Mouse (Mus musculus) liver, embryonic 11.5 days (tissue): ENCODE measurements around the gene Osbp. TPM values are rescaled to one million over a fixed set of nuclear protein-coding genes. Genes with fewer than 3 reads are reported as not detected.
"Not testable (repeated sequence)": the region's sequence is repeated elsewhere in the genome, so short reads cannot be mapped to it uniquely, and the experiment has no call there.

ENCODE experiments used
- ATAC-seq: fragments of 200-750 bp; cut with Nextera tagmentation; replicated peaks from 2 replicates; pipeline ENCODE4 v1.8.0; 2017; ENCODE audit warnings: moderate number of reproducible peaks, mild to moderate bottlenecking, moderate TSS enrichment, moderate library complexity; ENCODE audit not compliant: low FRiP score
- DNase-seq: peaks from one replicate; pipeline ENCODE4 v3.0.0-alpha.2; 2017; ENCODE audit warnings: low spot score
- H3K27ac ChIP-seq: fragments of 300-500 bp; sonication (generic); 2 replicates; pipeline ENCODE4 v1.5.1; 2014; ENCODE audit warnings: mild to moderate bottlenecking, low read depth, low read length, control low read depth
- H3K27me3 ChIP-seq: fragments of 300-500 bp; sonication (generic); replicated peaks from 2 replicates; pipeline ENCODE4 v1.6.1; 2014; ENCODE audit warnings: low read length, mixed read lengths; ENCODE audit not compliant: control insufficient read depth, insufficient read depth
- H3K36me3 ChIP-seq: fragments of 300-500 bp; sonication (generic); 2 replicates; pipeline ENCODE4 v1.6.1; 2014; ENCODE audit warnings: mild to moderate bottlenecking, low read length, moderate library complexity, mixed read lengths; ENCODE audit not compliant: control insufficient read depth, insufficient read depth
- H3K4me1 ChIP-seq: fragments of 300-500 bp; sonication (generic); replicated peaks from 2 replicates; pipeline ENCODE4 v1.6.1; 2014; ENCODE audit warnings: low read length, mixed read lengths; ENCODE audit not compliant: control insufficient read depth, insufficient read depth
- H3K4me2 ChIP-seq: fragments of 300-500 bp; sonication (generic); 2 replicates; pipeline ENCODE4 v1.6.1; 2014; ENCODE audit warnings: mild to moderate bottlenecking, control low read depth, moderate library complexity
- H3K4me3 ChIP-seq: fragments of 300-500 bp; sonication (generic); 2 replicates; pipeline ENCODE4 v1.5.1; 2014; ENCODE audit warnings: low read depth, low read length, control low read depth
- H3K9ac ChIP-seq: fragments of 300-500 bp; sonication (generic); 2 replicates; pipeline ENCODE4 v1.6.1; 2014; ENCODE audit warnings: low read depth, low read length, control low read depth
- H3K9me3 ChIP-seq: fragments of 300-500 bp; sonication (generic); 2 replicates; pipeline ENCODE4 v1.6.1; 2016; ENCODE audit warnings: low read length, inconsistent platforms, mixed read lengths; ENCODE audit not compliant: control insufficient read depth
- WGBS: fragments of 180-500 bp; shearing (Covaris S2); extraction: QIAGEN DNeasy Blood & Tissue Kit; methylation state at CpG from one replicate; pipeline ENCODE4 v1.1.7; 2014; 5-methylcytosine and 5-hydroxymethylcytosine counted together
- polyA plus RNA-seq: library from polyadenylated mRNA; unstranded; fragments of >200 nt; fragmentation: Nextera tagmentation; extraction: Ambion mirVana; gene quantifications from 2 replicates; pipeline ENCODE4 v1.2.1, GENCODE M21; 2014

The Osbp gene
- 5.2 and 6.8 TPM in 2 replicates for polyA plus RNA-seq

DNA sequence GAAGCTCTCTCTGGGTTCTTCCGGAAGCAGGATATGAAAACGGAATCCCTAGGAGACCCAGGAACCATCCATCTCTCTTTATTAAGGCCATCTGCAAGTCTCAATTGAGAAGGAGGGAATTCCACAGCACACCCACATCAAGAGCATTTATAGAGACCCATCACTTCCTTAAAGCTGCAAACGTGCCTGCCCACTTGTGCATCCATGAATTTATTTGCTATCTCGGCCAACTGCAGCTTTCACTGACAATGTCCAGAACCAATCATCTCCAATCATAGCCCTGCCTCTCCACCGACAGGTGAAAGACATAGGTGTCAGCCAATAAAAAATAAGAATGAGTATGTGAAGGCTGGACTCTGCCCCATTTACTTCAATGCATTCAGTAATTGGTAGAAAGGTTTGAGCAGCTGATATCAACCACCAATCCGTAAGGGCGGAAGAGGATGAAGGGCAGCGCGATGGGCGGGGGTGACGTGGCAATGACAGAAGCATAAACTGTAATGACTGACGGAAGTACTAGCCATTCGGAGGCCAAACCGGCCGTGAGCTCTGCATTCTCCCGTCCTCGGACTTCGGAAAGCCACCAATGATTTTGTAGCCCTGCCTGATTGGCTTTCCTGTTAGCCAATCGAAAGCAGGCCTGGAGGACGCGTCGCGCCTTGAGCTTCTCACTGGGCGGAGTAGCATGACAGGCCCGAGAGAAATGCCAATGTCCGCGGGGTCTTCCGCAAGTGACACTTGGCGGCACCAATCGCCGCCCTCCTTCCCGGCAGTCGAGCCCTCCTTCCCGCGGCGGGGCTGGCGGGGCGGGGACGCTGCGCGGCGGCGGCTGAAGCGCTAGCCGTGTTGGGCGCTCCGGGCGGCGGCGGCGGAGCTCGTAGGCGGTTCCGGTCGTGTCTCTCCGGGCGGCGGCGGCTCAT lies at the start of gene Osbp:
Gene Osbp, plus strand, starts transcription at position 919 of the 920 bp plus-strand sequence.
- no peaks in the 10 kb centered on the region for H3K27me3 ChIP-seq
- H3K4me1 ChIP-seq, result peaks cover 10% of the 10 kb centered on the region; the same call in 1 of the 2 replicates
- under 1% methylated on average over 58 of the region's 59 CpGs for WGBS
- H3K9ac ChIP-seq, result peak within 1 kb of the TSS; percentile 89
- ATAC-seq (peak; percentile 96), DNase-seq (peak; percentile 93)
- peak within 1 kb of the TSS; percentile 75 for H3K4me2 ChIP-seq
- H3K27ac ChIP-seq, result peak within 1 kb of the TSS; percentile 80
- H3K36me3 ChIP-seq, result peaks cover 5% of the 10 kb centered on the region; the same call in 1 of the 2 replicates
- H3K4me3 ChIP-seq, result peak within 1 kb of the TSS; percentile 95
- peaks cover 2% of the 10 kb centered on the region; the same call in 1 of the 2 replicates for H3K9me3 ChIP-seq

DNA sequence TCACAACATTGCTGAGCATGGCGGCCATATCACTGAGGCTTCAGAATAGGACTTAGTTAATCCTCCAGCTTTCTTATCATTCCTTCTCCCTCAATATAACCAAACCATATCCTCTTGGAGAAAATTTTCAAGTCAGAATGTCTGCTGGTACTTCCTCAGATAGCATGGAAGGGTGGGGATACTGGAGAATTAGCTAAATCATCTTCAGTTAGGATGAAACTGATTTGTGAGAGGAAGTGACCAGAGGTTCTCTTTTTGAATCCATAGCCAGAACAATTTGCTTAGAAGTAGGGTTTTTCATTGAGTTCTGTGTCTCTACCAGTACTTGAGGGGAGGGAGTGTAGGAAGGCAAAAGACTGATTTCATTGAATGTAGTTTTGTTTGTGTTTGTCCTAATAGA lies 43.7 kb upstream of the Osbp start:
- H3K4me1 ChIP-seq, result no peaks in the 10 kb centered on the region
- DNase-seq, result no peak
- ATAC-seq, result no peak
- no peak overlapping the region for H3K27ac ChIP-seq
- 93% methylated on average over 1 of the region's 1 CpGs for WGBS
- no peak overlapping the region for H3K4me3 ChIP-seq
- no peaks in the 10 kb centered on the region for H3K9me3 ChIP-seq
- H3K9ac ChIP-seq, result no peak overlapping the region
- H3K36me3 ChIP-seq, result peaks cover 27% of the 10 kb centered on the region
- no peaks in the 10 kb centered on the region for H3K27me3 ChIP-seq
- no peak overlapping the region for H3K4me2 ChIP-seq

DNA sequence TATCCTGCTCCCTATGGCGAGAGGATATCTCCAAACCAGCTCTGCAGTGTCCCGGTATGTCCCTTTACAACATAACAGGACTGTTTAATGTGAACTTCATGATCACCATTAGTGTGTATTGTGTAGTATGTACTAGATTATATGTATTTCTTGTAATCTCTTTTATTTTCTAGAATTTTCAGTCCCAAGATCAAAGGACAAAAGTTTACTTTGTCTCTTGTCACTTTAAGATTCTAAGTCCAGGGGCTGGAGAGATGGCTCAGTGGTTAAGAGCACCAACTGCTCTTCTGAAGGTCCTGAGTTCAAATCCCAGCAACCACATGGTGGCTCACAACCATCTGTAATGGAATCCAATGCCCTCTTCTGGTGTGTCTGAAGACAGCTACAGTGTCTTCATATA lies 43.2 kb upstream of the Osbp start:
- WGBS, result 95% methylated on average over 2 of the region's 2 CpGs
- not testable (repeated sequence) for H3K9ac ChIP-seq, H3K27me3 ChIP-seq, DNase-seq, H3K9me3 ChIP-seq, H3K27ac ChIP-seq, H3K4me2 ChIP-seq, ATAC-seq, H3K4me3 ChIP-seq, H3K4me1 ChIP-seq
- peaks cover 27% of the 10 kb centered on the region for H3K36me3 ChIP-seq

DNA sequence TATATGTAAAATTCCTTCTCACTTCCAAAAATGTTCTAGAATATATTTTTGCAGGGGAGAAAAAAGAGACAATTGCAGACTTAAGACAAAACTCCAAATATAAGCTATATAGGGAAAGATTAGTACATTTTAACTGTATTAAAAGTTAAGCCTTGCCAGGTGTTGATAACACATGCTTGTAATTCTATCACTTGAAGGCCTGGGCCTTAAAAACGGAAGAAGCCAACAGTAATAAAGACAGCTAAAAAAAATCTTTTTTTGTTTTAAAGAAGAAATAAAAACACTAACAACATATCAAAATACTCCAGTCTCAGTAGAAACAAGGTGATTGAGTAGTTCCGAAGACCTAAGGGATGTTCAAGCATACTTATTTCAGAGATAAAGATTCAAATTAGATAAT lies 39.4 kb upstream of the Osbp start:
- Histone ChIP-seq H3K36me3 (peaks cover 40% of the 10 kb centered on the region), H3K4me1 (no peaks in the 10 kb centered on the region), H3K4me2 (no peak overlapping the region), H3K9ac (no peak overlapping the region), H3K27me3 (no peaks in the 10 kb centered on the region), H3K27ac (no peak overlapping the region), H3K9me3 (no peaks in the 10 kb centered on the region), H3K4me3 (no peak overlapping the region)
- 86% methylated on average over 2 of the region's 2 CpGs for WGBS
- ATAC-seq, result no peak
- no peak for DNase-seq

DNA sequence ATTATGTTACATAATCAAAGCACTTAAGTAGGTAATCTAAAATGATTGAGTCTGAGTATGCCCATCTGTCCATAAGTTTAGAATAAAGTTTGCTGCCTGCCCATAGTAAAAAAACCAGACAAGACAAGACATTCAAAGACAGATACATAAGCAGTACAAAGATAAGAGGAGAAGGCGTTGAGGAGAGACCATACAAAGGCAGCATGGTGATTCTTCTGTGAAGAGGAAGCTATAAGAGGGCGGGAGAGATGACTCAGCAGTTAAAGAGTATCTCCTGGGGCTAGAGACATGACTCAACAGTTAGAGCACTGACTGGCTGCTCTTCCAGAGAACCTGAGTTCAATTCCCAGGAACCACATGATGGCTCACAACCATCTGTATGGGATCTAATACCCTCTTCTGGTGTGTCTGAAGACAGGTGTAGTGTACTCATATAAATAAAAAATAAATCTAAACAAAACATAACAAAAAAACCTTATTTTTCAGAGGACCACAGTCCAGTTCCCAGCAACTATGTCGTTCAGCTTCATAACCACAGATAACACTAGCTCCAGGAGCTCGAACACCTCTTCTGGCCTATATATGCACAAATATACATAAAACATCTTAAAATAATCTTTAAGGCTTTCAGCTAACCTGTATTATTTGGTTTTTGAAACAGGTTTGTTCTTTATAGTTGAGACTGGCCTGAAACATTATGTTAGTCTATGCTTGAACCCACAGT lies 37.6 kb upstream of the Osbp start:
- Histone ChIP-seq H3K9me3 (no peaks in the 10 kb centered on the region), H3K4me2 (no peak overlapping the region), H3K4me3 (no peak overlapping the region), H3K9ac (no peak overlapping the region), H3K4me1 (no peaks in the 10 kb centered on the region), H3K36me3 (peaks cover 43% of the 10 kb centered on the region), H3K27ac (peak overlapping the region; percentile 45; the same call in 1 of the 2 replicates), H3K27me3 (no peaks in the 10 kb centered on the region)
- DNase-seq (no peak), ATAC-seq (peak; percentile 97)
- 52% methylated on average over 4 of the region's 4 CpGs for WGBS

DNA sequence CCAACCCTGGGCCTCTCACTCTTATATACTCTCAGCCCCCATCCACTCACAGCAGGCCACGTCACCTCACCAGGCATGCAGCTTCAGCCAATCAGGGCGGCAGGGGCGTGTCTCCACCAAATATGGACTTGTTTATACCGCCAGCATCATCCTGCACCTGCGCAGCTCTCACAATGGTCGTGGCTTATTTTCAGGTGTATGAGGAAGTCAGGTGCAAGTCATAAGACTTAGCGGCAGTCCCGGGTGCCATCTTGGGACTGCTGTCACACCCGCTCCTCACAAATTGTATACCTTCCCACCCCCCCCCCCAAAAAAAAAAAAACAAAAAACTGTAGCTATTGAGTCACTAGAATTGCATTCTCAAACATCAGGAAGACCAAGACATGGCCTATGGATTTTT lies 19.3 kb upstream of the Osbp start:
- H3K27ac ChIP-seq, ATAC-seq, H3K4me1 ChIP-seq, H3K4me3 ChIP-seq, H3K4me2 ChIP-seq, H3K9me3 ChIP-seq, H3K27me3 ChIP-seq, H3K9ac ChIP-seq: not testable (repeated sequence)
- WGBS, result 92% methylated on average over 9 of the region's 9 CpGs
- peaks cover 19% of the 10 kb centered on the region for H3K36me3 ChIP-seq
- peak; percentile 3 for DNase-seq

DNA sequence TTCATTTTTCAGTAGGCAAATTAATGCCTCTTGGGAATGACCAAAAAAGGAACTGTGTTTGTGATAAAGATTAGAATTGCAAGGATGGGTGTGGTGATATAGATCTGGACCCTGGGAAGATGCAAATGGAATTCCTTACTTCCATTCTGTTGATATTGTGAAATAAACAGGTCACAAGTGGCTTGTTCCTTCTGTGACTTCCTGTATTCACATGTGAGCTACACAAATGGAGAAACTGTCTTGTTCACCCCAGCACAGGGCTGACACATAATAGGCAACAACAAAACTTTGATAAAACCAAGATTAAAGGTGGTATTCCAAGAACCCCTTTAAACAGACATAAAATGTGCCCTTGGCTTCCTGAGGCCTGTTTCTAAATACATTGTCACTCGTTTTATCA lies 15.9 kb upstream of the Osbp start:
- no peak overlapping the region for H3K9ac ChIP-seq
- WGBS, result 47% methylated on average over 1 of the region's 1 CpGs
- H3K4me1 ChIP-seq, result no peaks in the 10 kb centered on the region; the same call in 1 of the 2 replicates
- no peak for ATAC-seq
- no peak overlapping the region for H3K4me2 ChIP-seq
- no peak overlapping the region for H3K27ac ChIP-seq
- DNase-seq, result no peak
- no peaks in the 10 kb centered on the region for H3K27me3 ChIP-seq
- no peak overlapping the region for H3K4me3 ChIP-seq
- no peaks in the 10 kb centered on the region for H3K9me3 ChIP-seq
- H3K36me3 ChIP-seq, result peaks cover 2% of the 10 kb centered on the region; the same call in 1 of the 2 replicates

DNA sequence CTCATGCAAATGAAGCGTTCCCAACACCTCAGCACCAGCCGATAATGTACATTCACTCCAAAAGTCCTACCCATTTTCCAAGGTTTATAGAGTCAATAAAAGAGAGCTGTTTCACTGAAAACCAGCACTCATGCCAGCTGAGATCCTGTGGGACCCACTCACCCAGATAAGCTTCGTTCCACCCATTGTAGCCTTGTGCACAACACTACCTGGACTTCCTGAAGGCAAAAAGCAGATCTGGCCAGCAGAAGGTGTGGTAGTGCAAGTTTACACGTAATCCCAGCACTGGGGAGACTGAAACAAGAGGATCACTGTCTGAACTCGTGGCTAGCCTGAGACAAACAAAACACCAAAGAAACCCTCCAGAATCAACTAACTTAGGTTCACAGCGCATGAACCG lies 15.0 kb upstream of the Osbp start:
- Histone ChIP-seq H3K4me2 (no peak overlapping the region), H3K36me3 (no peaks in the 10 kb centered on the region; the same call in 1 of the 2 replicates), H3K4me3 (no peak overlapping the region), H3K9ac (no peak overlapping the region), H3K27ac (no peak overlapping the region), H3K9me3 (no peaks in the 10 kb centered on the region), H3K27me3 (no peaks in the 10 kb centered on the region), H3K4me1 (no peaks in the 10 kb centered on the region; the same call in 1 of the 2 replicates)
- WGBS, result 71% methylated on average over 7 of the region's 7 CpGs
- ATAC-seq, result no peak
- DNase-seq, result no peak
